Mouse (Mus musculus) liver, postnatal 0 days (tissue): ENCODE results near the gene Rp2.

Experiments used
- CTCF ChIP-seq: sonication (generic); IDR thresholded peaks from 2 replicates; pipeline ENCODE4 v1.5.1; 2016; ENCODE audit warnings: antibody characterized with exemption, low read depth
- EP300 ChIP-seq: IDR thresholded peaks from 2 replicates; pipeline ENCODE4 v1.6.1; 2016; ENCODE audit warnings: antibody characterized with exemption, low read depth, mild to moderate bottlenecking

DNA sequence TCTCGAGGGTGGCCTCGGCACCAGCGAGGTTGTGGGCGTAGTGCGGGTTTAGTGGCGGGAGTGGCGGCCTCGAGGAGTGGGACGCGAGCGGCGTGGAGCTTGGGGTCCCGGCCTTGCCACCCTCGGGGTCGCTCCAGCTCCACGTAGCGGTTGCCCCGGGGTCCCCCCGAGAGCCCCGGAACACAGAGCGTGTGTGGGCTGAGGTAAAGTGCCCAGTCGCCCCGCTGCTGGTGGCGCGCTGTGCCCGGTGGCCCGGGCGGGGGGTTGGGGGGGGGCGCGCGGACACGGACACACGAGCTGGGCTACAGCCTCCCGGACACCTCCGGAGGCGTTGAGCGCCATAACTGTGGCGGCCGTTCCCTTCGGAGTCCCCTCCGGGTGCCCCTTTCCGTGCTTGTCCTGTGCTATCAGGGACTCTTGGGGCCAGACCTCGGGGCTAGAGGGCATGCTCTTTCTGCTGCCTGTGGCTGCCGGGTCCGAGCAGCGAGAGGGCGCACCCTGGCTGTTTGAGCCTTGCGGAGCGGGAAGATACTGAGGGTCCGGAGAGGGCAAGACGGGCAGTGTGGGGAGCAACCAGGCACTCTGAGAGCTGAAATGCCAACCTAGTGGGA lies 61.7 kb downstream of the Rp2 start:
- TF ChIP-seq CTCF (peak; percentile 61), EP300 (no peak)
